Mouse (Mus musculus) heart, embryonic 11.5 days (tissue): ENCODE measurements around the gene Gm4353. TPM values are rescaled to one million over a fixed set of nuclear protein-coding genes. Genes with fewer than 3 reads are reported as not detected.

Source experiments
- ATAC-seq: fragments of 200-750 bp; cut with Nextera tagmentation; replicated peaks from 2 replicates; pipeline ENCODE4 v1.8.0; 2017; ENCODE audit warnings: moderate library complexity; ENCODE audit not compliant: insufficient number of reproducible peaks, low FRiP score, low TSS enrichment
- H3K27ac ChIP-seq: fragments of 300-500 bp; sonication (generic); 2 replicates; pipeline ENCODE4 v1.5.1; 2014; ENCODE audit warnings: mild to moderate bottlenecking, low read depth, low read length
- H3K27me3 ChIP-seq: fragments of 300-500 bp; sonication (generic); 2 replicates; pipeline ENCODE4 v1.6.1; 2014; ENCODE audit warnings: mild to moderate bottlenecking, low read length, mixed read lengths; ENCODE audit not compliant: control insufficient read depth, insufficient read depth
- H3K36me3 ChIP-seq: fragments of 300-500 bp; sonication (generic); 2 replicates; pipeline ENCODE4 v1.6.1; 2014; ENCODE audit warnings: mild to moderate bottlenecking, low read length, moderate library complexity, mixed read lengths; ENCODE audit not compliant: control insufficient read depth, insufficient read depth
- H3K4me1 ChIP-seq: fragments of 300-500 bp; sonication (generic); 2 replicates; pipeline ENCODE4 v1.6.1; 2014; ENCODE audit warnings: low read length; ENCODE audit not compliant: control insufficient read depth, insufficient read depth
- H3K4me2 ChIP-seq: fragments of 300-500 bp; sonication (generic); 2 replicates; pipeline ENCODE4 v1.6.1; 2014; ENCODE audit warnings: mild to moderate bottlenecking, moderate library complexity
- H3K4me3 ChIP-seq: fragments of 300-500 bp; sonication (generic); 2 replicates; pipeline ENCODE4 v1.5.1; 2014; ENCODE audit warnings: low read depth, low read length
- H3K9ac ChIP-seq: fragments of 300-500 bp; sonication (generic); 2 replicates; pipeline ENCODE4 v1.6.1; 2014; ENCODE audit warnings: mild to moderate bottlenecking, low read depth, low read length, moderate library complexity
- H3K9me3 ChIP-seq: fragments of 300-500 bp; sonication (generic); replicated peaks from 2 replicates; pipeline ENCODE4 v1.6.1; 2016; ENCODE audit warnings: low read length; ENCODE audit not compliant: control insufficient read depth
- WGBS: fragments of 180-500 bp; shearing (Covaris S2); extraction: QIAGEN DNeasy Blood & Tissue Kit; methylation state at CpG from one replicate; pipeline ENCODE4 v1.1.7; 2014; ENCODE audit not compliant: insufficient replicate concordance; 5-methylcytosine and 5-hydroxymethylcytosine counted together
- polyA plus RNA-seq: library from polyadenylated mRNA; unstranded; fragments of >200 nt; fragmentation: Nextera tagmentation; extraction: Ambion mirVana; gene quantifications from 2 replicates; pipeline ENCODE4 v1.2.1, GENCODE M21; 2014

Gm4353 gene
- polyA plus RNA-seq, 1 experiment from 2014 or later = 0.76 TPM

DNA sequence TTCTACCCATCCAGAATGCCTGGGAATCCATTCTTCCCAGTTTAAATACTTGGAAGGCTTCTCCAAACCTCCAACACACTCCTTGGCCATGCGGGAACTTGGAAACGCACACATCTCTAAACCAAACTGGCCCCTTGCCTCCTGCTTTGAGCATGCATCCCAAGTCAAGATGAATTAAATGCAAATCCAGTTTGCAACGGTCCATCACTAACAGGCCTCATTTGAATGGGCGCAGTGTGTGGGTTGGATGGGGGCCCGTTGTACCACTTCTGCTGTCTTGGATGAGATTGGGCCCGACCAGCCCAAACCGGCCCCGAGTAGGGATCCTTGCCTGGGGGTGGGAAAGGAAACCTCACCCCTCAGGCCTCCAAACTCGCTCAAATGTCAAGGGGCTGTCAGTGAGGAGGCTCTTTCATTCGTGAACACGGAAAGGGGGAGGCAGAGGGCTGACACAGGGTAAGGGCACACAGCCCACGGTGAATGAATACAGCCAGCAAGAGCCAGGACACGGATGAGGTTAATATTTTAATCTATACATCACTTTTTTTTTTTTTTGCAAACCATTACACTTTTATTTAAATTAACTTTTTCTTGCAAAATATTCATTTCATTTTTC lies 38.7 kb upstream of the Gm4353 start:
- no peak overlapping the region for H3K4me3 ChIP-seq
- peaks cover 2% of the 10 kb centered on the region; the same call in 1 of the 2 replicates for H3K9me3 ChIP-seq
- no peak for ATAC-seq
- no peak overlapping the region for H3K9ac ChIP-seq
- no peak overlapping the region for H3K4me2 ChIP-seq
- 78% methylated on average over 13 of the region's 13 CpGs for WGBS
- no peaks in the 10 kb centered on the region for H3K4me1 ChIP-seq
- H3K36me3 ChIP-seq = peaks cover 4% of the 10 kb centered on the region; the same call in 1 of the 2 replicates
- H3K27ac ChIP-seq = no peak overlapping the region
- H3K27me3 ChIP-seq = no peaks in the 10 kb centered on the region

DNA sequence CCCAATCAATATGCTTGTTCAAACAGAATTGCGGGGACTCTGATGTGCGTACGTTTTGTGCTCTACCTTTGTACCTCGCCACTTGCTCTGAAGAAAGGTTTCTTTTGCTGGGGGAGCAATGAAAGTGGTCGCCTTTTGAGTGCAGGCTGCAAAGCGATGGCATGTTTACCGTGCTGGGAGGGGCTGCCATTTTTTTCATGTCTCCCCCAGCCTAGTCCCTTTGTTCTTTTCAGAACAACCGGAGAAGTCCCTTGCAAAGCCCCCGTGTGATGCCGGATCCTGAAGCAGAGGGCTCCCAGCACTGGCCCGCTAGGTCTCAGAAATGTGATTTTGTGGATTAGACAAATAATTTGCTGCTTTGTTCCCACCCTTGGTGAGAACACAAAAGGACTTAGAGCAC lies 36.8 kb upstream of the Gm4353 start:
- no peaks in the 10 kb centered on the region for H3K36me3 ChIP-seq
- H3K9ac ChIP-seq = no peak overlapping the region
- no peak overlapping the region for H3K27ac ChIP-seq
- WGBS = 75% methylated on average over 11 of the region's 11 CpGs
- H3K9me3 ChIP-seq = peaks cover 2% of the 10 kb centered on the region; the same call in 1 of the 2 replicates
- no peak for ATAC-seq
- no peak overlapping the region for H3K4me3 ChIP-seq
- no peak overlapping the region for H3K4me2 ChIP-seq
- H3K27me3 ChIP-seq = no peaks in the 10 kb centered on the region
- H3K4me1 ChIP-seq = no peaks in the 10 kb centered on the region

GRCm38 (mm10) chr7:116120737-116121136 lies 36.3 kb upstream of the Gm4353 start:
- H3K27ac ChIP-seq = no peak overlapping the region
- H3K4me3 ChIP-seq = no peak overlapping the region
- H3K36me3 ChIP-seq = no peaks in the 10 kb centered on the region
- H3K4me1 ChIP-seq = no peaks in the 10 kb centered on the region
- no peaks in the 10 kb centered on the region for H3K27me3 ChIP-seq
- peaks cover 2% of the 10 kb centered on the region; the same call in 1 of the 2 replicates for H3K9me3 ChIP-seq
- ATAC-seq = no peak
- no peak overlapping the region for H3K4me2 ChIP-seq
- WGBS = 88% methylated on average over 4 of the region's 4 CpGs
- H3K9ac ChIP-seq = no peak overlapping the region

GRCm38 (mm10) chr7:116119306-116119857 lies 34.9 kb upstream of the Gm4353 start:
- H3K36me3 ChIP-seq = no peaks in the 10 kb centered on the region
- no peak overlapping the region for H3K4me2 ChIP-seq
- WGBS = 56% methylated on average over 1 of the region's 1 CpGs
- H3K27ac ChIP-seq = no peak overlapping the region
- ATAC-seq = no peak
- no peak overlapping the region for H3K9ac ChIP-seq
- H3K4me3 ChIP-seq = no peak overlapping the region
- no peaks in the 10 kb centered on the region for H3K27me3 ChIP-seq
- H3K9me3 ChIP-seq = peaks cover 2% of the 10 kb centered on the region; the same call in 1 of the 2 replicates
- H3K4me1 ChIP-seq = no peaks in the 10 kb centered on the region

DNA sequence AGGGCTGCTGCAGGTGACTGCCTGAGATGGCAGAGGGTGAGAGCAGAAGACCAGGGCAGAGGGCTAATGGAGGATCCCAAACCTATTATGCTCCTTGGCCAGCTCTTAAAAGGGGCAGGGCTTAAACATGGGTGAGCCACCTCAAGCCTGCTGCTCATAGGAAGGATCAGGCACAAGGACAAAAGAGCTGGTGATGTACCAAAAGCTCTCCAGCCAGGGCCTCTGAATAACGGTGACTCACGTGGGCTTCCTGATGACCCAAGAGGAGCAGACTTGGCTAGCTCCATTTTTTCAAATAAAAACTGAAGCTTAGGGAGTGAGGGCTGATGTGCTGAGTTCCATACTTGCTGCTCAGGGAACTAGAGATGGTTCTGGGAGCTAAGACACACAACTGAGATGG lies 31.6 kb upstream of the Gm4353 start:
- WGBS = 72% methylated on average over 2 of the region's 2 CpGs
- H3K4me1 ChIP-seq = no peaks in the 10 kb centered on the region
- ATAC-seq = no peak
- no peaks in the 10 kb centered on the region for H3K27me3 ChIP-seq
- H3K27ac ChIP-seq = no peak overlapping the region
- H3K4me2 ChIP-seq = no peak overlapping the region
- no peaks in the 10 kb centered on the region for H3K36me3 ChIP-seq
- no peak overlapping the region for H3K4me3 ChIP-seq
- H3K9me3 ChIP-seq = peaks cover 2% of the 10 kb centered on the region; the same call in 1 of the 2 replicates
- H3K9ac ChIP-seq = no peak overlapping the region

DNA sequence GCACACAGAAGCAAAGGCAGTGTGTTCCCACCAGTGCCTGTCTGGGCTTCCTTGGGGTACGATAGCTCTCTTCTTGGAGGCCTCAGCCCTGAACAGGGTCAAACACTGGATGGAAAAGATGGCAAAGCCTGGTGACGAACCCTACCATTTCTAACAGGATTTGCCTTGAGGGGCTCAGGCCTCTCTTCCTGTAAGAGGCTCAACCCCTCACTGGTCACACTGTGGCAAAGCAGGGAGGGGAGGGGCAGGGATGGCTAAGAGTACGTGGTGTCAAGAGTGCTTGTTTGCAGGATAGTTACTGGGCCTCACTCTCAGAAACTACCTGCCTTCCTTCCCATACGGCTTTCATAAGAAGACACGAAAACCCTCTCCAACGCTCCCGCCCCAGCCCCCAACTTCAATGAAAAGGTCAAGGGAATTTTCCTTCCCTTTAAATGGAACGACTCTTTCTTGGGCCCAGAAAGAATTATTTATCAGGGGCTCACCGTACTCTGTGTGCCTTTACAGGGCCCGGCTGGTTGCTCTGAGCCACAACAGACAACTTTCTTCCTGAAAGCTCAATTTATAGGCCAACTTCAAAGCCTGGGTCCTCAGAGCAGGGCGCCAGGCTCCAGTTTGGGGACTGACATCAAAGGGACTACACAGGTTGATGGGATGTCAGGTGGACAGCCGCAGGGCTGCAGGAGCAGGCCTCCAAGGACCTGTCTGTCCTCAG lies 30.9 kb upstream of the Gm4353 start:
- Histone ChIP-seq H3K4me3 (no peak overlapping the region), H3K27me3 (no peaks in the 10 kb centered on the region), H3K27ac (no peak overlapping the region), H3K4me2 (no peak overlapping the region), H3K36me3 (no peaks in the 10 kb centered on the region), H3K4me1 (no peaks in the 10 kb centered on the region), H3K9me3 (peaks cover 2% of the 10 kb centered on the region; the same call in 1 of the 2 replicates), H3K9ac (no peak overlapping the region)
- 71% methylated on average over 12 of the region's 12 CpGs for WGBS
- ATAC-seq = no peak

DNA sequence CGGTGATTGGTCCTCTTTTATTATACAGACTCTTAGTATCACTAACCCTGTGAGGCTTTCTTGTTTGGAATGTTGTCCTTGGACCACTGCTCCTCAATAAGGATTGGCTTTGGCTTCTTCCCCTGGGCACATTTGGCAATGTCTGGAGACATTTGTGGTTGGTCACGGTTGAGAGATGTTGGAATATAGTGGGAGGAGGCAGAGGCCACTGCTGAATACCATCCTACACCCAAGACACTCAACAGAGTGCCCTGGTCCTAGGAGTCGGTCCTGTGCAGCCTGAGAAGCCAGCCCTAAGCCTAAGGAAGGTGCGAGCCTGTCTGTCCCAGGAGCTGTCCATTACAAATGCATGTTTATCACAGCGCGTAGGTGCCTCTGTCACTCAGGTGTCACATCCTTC lies 27.1 kb upstream of the Gm4353 start:
- Histone ChIP-seq H3K36me3 (no peaks in the 10 kb centered on the region), H3K9ac (no peak overlapping the region), H3K4me3 (no peak overlapping the region), H3K4me1 (no peaks in the 10 kb centered on the region), H3K27me3 (no peaks in the 10 kb centered on the region), H3K27ac (no peak overlapping the region), H3K4me2 (no peak overlapping the region), H3K9me3 (no peaks in the 10 kb centered on the region)
- ATAC-seq = no peak
- WGBS = 75% methylated on average over 6 of the region's 6 CpGs

GRCm38 (mm10) chr7:116110661-116111060 lies 26.2 kb upstream of the Gm4353 start:
- H3K4me1 ChIP-seq = no peaks in the 10 kb centered on the region
- ATAC-seq = no peak
- no peak overlapping the region for H3K27ac ChIP-seq
- no peaks in the 10 kb centered on the region for H3K36me3 ChIP-seq
- H3K4me3 ChIP-seq = no peak overlapping the region
- H3K9ac ChIP-seq = no peak overlapping the region
- 61% methylated on average over 3 of the region's 3 CpGs for WGBS
- no peaks in the 10 kb centered on the region for H3K9me3 ChIP-seq
- no peaks in the 10 kb centered on the region for H3K27me3 ChIP-seq
- no peak overlapping the region for H3K4me2 ChIP-seq
